Mouse (Mus musculus): ENCODE measurements around the gene Sema4a. TPM values are rescaled to one million over a fixed set of nuclear protein-coding genes. Genes with fewer than 3 reads are reported as not detected.
A peak's percentile ranks its signal among the peaks of the same experiment; 100 is the strongest.
"Not testable (repeated sequence)": the region's sequence is repeated elsewhere in the genome, so short reads cannot be mapped to it uniquely, and the experiment has no call there.

Gene Sema4a
- total RNA-seq, 2 experiments from 2014 or later = 33.3 to 42.8 TPM

GRCm38 (mm10) chr3:88437454-88437853 is 23.5 kb downstream of the Sema4a start:
- DNase-seq (ENCODE audit: extremely low spot score in 1 of 2, low spot score in 1 of 2) = no peak

- peak in 1 of 2 experiments; percentile 61 for DNase-seq (ENCODE audit: extremely low spot score in 1 of 2, low spot score in 1 of 2)
Measured at GRCm38 (mm10) chr3:88436395-88437201, 24.4 kb downstream of the Sema4a start.

- peak; percentile 37 to 49 for DNase-seq (ENCODE audit: extremely low spot score in 1 of 2, low spot score in 1 of 2)
Measured at GRCm38 (mm10) chr3:88435515-88435914, 25.5 kb downstream of the Sema4a start.

GRCm38 (mm10) chr3:88428639-88429038 is 32.3 kb downstream of the Sema4a start:
- not testable (repeated sequence) for DNase-seq (ENCODE audit: extremely low spot score in 1 of 2, low spot score in 1 of 2)

- no peak for DNase-seq (ENCODE audit: extremely low spot score in 1 of 2, low spot score in 1 of 2)
Measured at GRCm38 (mm10) chr3:88427342-88427905, 33.6 kb downstream of the Sema4a start.

- no peak for DNase-seq (ENCODE audit: extremely low spot score in 1 of 2, low spot score in 1 of 2)
Measured at GRCm38 (mm10) chr3:88425708-88426420, 35.1 kb downstream of the Sema4a start.

GRCm38 (mm10) chr3:88425330-88425689 is 35.7 kb downstream of the Sema4a start:
- DNase-seq (ENCODE audit: extremely low spot score in 1 of 2, low spot score in 1 of 2) = no peak

GRCm38 (mm10) chr3:88424605-88425329 is 36.2 kb downstream of the Sema4a start, which contains the start of gene Slc25a44:
TSS of gene Slc25a44 (minus strand) at chr3:88425139.
- peak; percentile 70 to 76 for DNase-seq (ENCODE audit: extremely low spot score in 1 of 2, low spot score in 1 of 2)

GRCm38 (mm10) chr3:88422020-88422720 is 38.8 kb downstream of the Sema4a start:
- DNase-seq (ENCODE audit: extremely low spot score in 1 of 2, low spot score in 1 of 2) = no peak

- no peak for DNase-seq (ENCODE audit: extremely low spot score in 1 of 2, low spot score in 1 of 2)
Measured at GRCm38 (mm10) chr3:88420771-88421170, 40.2 kb downstream of the Sema4a start.

- DNase-seq (ENCODE audit: extremely low spot score in 1 of 2, low spot score in 1 of 2) = no peak
Measured at GRCm38 (mm10) chr3:88418016-88418415, 43.0 kb downstream of the Sema4a start.

- no peak for DNase-seq (ENCODE audit: extremely low spot score in 1 of 2, low spot score in 1 of 2)
Measured at GRCm38 (mm10) chr3:88415668-88416067, 45.3 kb downstream of the Sema4a start.

- no peak for DNase-seq (ENCODE audit: extremely low spot score in 1 of 2, low spot score in 1 of 2)
Measured at GRCm38 (mm10) chr3:88412636-88413035, 48.3 kb downstream of the Sema4a start.

GRCm38 (mm10) chr3:88411681-88412080 is 49.3 kb downstream of the Sema4a start:
- DNase-seq (ENCODE audit: extremely low spot score in 1 of 2, low spot score in 1 of 2) = no peak

GRCm38 (mm10) chr3:88410645-88411031 is 50.3 kb downstream of the Sema4a start:
- no peak for DNase-seq (ENCODE audit: extremely low spot score in 1 of 2, low spot score in 1 of 2)

GRCm38 (mm10) chr3:88409741-88410644 is 51.0 kb downstream of the Sema4a start, which contains the start of gene Pmf1:
TSS of gene Pmf1 (minus strand) at chr3:88410331.
- peak; percentile 75 to 85 for DNase-seq (ENCODE audit: extremely low spot score in 1 of 2, low spot score in 1 of 2)

- DNase-seq (ENCODE audit: extremely low spot score in 1 of 2, low spot score in 1 of 2) = no peak
Measured at GRCm38 (mm10) chr3:88408953-88409352, 52.0 kb downstream of the Sema4a start.

GRCm38 (mm10) chr3:88407529-88407928 is 53.5 kb downstream of the Sema4a start:
- no peak for DNase-seq (ENCODE audit: extremely low spot score in 1 of 2, low spot score in 1 of 2)

- DNase-seq (ENCODE audit: extremely low spot score in 1 of 2, low spot score in 1 of 2) = peak; percentile 30 to 36
Measured at GRCm38 (mm10) chr3:88407090-88407489, 53.9 kb downstream of the Sema4a start.

Data from layer of hippocampus, postnatal 25 days (tissue).